Mouse (Mus musculus) neural tube, embryonic 13.5 days (tissue): ENCODE results near the gene Flad1. TPM values are rescaled to one million over a fixed set of nuclear protein-coding genes. Genes with fewer than 3 reads are reported as not detected.
A peak's percentile ranks its signal among the peaks of the same experiment; 100 is the strongest.
"Not testable (repeated sequence)": the region's sequence is repeated elsewhere in the genome, so short reads cannot be mapped to it uniquely, and the experiment has no call there.

ENCODE experiments used
- ATAC-seq: fragments of 200-750 bp; cut with Nextera tagmentation; 2 replicates; pipeline ENCODE4 v1.8.0; 2017; ENCODE audit warnings: low read depth, mild to moderate bottlenecking, moderate TSS enrichment, moderate library complexity
- H3K27ac ChIP-seq: fragments of 300-500 bp; sonication (generic); replicated peaks from 2 replicates; pipeline ENCODE4 v1.5.1; 2015; ENCODE audit warnings: moderate library complexity, mild to moderate bottlenecking, inconsistent platforms
- H3K27me3 ChIP-seq: fragments of 300-500 bp; sonication (generic); 2 replicates; pipeline ENCODE4 v1.6.1; 2015; ENCODE audit warnings: mild to moderate bottlenecking, inconsistent platforms
- H3K36me3 ChIP-seq: fragments of 300-500 bp; sonication (generic); 2 replicates; pipeline ENCODE4 v1.6.1; 2015; ENCODE audit warnings: mild to moderate bottlenecking, inconsistent platforms
- H3K4me1 ChIP-seq: fragments of 300-500 bp; sonication (generic); replicated peaks from 2 replicates; pipeline ENCODE4 v1.6.1; 2015; ENCODE audit warnings: inconsistent platforms
- H3K4me2 ChIP-seq: fragments of 300-500 bp; sonication (generic); 2 replicates; pipeline ENCODE4 v1.6.1; 2015; ENCODE audit warnings: inconsistent platforms, mild to moderate bottlenecking, moderate library complexity
- H3K4me3 ChIP-seq: fragments of 300-500 bp; sonication (generic); 2 replicates; pipeline ENCODE4 v1.5.1; 2015; ENCODE audit warnings: mild to moderate bottlenecking, inconsistent platforms
- H3K9ac ChIP-seq: fragments of 300-500 bp; sonication (generic); 2 replicates; pipeline ENCODE4 v1.6.1; 2015; ENCODE audit warnings: moderate library complexity, mild to moderate bottlenecking, inconsistent platforms
- H3K9me3 ChIP-seq: fragments of 300-500 bp; sonication (generic); 2 replicates; pipeline ENCODE4 v1.6.1; 2016; ENCODE audit warnings: inconsistent platforms
- WGBS: fragments of 180-500 bp; shearing (Covaris S2); methylation state at CpG from one replicate; pipeline ENCODE4 v1.1.7; 2015; 5-methylcytosine and 5-hydroxymethylcytosine counted together
- polyA plus RNA-seq: library from polyadenylated mRNA; unstranded; fragments of >200 nt; fragmentation: Nextera tagmentation; extraction: Ambion mirVana; gene quantifications from 2 replicates; pipeline ENCODE4 v1.2.1, GENCODE M21; 2015

Flad1 gene
- polyA plus RNA-seq, 1 experiment from 2014 or later: 33.2 TPM

DNA sequence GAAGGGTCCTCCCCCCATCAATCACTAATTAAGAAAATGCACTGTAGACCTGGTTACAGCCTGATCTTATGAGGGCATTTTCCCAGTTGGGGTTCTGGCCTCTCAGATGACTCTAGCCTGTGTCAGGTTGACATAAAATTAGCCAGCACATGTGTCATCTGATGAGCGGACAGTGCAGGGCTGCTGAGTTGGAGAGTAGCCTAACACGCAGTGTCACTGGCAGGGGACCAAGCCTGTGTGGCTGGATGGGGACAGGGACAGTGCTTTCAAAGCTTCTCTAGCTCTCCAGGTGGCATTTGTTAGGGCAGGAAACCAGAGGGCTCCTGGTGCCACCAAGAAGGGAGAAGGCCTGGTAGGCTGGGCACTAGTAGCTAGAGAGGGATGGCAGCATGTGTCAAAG, 29.0 kb upstream of the Flad1 start:
- Histone ChIP-seq H3K36me3 (no peaks in the 10 kb centered on the region), H3K27me3 (no peaks in the 10 kb centered on the region), H3K4me3 (no peak overlapping the region), H3K9ac (no peak overlapping the region), H3K27ac (no peak overlapping the region), H3K4me2 (no peak overlapping the region), H3K9me3 (no peaks in the 10 kb centered on the region), H3K4me1 (peaks cover 16% of the 10 kb centered on the region)
- ATAC-seq: no peak
- 97% methylated on average over 2 of the region's 2 CpGs for WGBS

- H3K27me3 ChIP-seq: no peaks in the 10 kb centered on the region
- H3K4me3 ChIP-seq: peak overlapping the region; percentile 36
- H3K27ac ChIP-seq: no peak overlapping the region
- H3K36me3 ChIP-seq: peaks cover 26% of the 10 kb centered on the region
- H3K4me1 ChIP-seq: peaks cover 29% of the 10 kb centered on the region
- ATAC-seq: no peak
- peak overlapping the region; percentile 62 for H3K9ac ChIP-seq
- peak overlapping the region; percentile 47 for H3K4me2 ChIP-seq
- 26% methylated on average over 5 of the region's 5 CpGs for whole genome bisulfite sequencing
- H3K9me3 ChIP-seq: no peaks in the 10 kb centered on the region
Measured at GRCm38 (mm10) chr3:89437269-89437668, 25.6 kb upstream of the Flad1 start.

DNA sequence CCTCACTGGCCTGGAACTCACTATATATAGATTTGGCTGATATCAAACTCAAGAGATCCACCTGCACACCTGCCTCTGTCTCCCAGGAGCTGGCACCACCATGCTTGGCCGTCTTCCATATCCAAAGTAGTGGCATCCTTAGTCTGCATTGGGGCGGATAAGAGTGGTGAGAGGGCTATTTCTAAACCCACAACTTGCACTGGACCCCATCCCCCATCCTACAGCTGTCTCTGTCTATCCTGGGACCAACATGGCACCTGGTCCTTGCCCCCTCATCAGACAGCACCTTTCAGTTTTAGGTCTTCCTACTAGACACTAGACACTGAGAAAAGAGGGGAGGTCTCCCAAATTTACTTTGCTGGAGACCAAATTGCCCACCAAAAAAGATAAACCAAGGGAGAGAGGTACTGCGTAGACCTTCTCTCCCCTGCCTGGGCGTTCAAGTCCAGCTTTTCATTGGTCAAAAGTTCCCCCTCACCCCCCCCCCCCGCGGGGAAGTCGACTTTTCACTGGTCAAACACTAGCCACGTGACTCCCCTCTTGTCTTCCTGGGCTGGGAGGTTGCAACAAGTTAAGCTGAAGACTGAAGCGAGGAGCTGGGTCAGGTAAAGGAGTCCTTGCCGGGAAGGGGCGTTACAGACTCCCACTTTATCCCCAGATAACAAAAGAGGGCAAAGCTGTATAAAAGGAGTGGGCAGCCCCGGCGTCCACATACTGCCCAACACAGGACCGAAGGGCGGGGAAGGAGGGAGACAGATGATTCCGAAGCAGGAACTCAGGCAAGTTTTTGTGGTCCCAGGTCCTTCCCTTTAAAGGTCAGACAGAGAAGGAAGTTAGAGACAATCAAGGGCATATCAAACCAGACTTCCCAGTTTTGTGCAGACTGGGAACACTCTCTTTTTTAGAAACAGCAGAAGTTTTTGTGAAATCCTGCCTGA, 24.8 kb upstream of the Flad1 start, which contains the start of gene Pbxip1:
Gene Pbxip1 (plus strand): TSS at position 531 of the 938 bp plus-strand sequence.
- Histone ChIP-seq H3K4me1 (peaks cover 37% of the 10 kb centered on the region), H3K27me3 (no peaks in the 10 kb centered on the region), H3K27ac (no peak within 1 kb of the TSS; the same call in 1 of the 2 replicates), H3K9ac (peak within 1 kb of the TSS; percentile 62), H3K4me3 (peak within 1 kb of the TSS; percentile 36), H3K36me3 (peaks cover 27% of the 10 kb centered on the region), H3K4me2 (peak within 1 kb of the TSS; percentile 47), H3K9me3 (no peaks in the 10 kb centered on the region)
- 5% methylated on average over 16 of the region's 16 CpGs for WGBS
- peak; percentile 66 for ATAC-seq

DNA sequence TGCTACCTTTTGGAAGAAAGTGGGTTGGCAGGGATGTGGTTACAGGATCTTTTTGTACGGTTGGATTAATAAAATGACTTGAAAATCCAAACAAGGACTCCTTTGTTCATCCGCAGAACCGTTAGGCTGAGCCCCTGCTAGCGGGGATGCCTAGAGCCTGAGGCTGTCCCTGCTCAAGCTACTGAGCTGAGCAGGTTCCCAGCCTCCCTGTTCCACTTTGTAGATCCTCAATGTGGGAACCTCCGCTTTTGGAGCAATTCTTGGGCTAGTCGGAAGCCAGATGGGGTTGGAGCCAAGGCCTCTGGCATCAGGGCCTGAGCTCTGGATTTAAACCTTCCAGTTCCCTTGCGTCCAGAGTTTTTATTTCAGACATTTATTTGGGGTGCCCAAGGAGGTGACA, 23.4 kb upstream of the Flad1 start:
- ATAC-seq: no peak
- H3K27me3 ChIP-seq: no peaks in the 10 kb centered on the region
- no peak overlapping the region for H3K4me3 ChIP-seq
- WGBS: 71% methylated on average over 7 of the region's 7 CpGs
- H3K9ac ChIP-seq: no peak overlapping the region
- H3K9me3 ChIP-seq: no peaks in the 10 kb centered on the region
- H3K4me1 ChIP-seq: peaks cover 46% of the 10 kb centered on the region
- H3K27ac ChIP-seq: no peak overlapping the region
- H3K4me2 ChIP-seq: no peak overlapping the region
- peaks cover 27% of the 10 kb centered on the region for H3K36me3 ChIP-seq

DNA sequence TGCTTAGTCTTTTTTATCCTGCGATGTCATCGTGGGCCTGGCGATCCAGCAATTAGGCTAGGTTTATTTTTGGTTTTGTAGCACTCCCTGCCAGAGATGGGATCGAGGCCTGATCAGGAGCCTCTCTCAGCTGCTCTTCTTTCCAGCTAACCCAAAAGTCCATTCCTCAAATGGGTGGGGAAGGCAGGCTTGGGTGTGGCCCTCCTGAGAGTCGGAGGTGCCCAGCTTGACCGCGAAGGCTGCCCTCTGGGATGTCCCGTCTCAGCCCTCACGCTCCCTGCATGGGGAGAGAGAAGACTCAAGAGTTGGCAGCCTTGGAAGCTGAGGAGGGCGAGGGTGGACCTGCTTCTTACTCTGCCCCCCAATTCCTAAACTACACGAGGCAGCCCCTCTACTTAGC, 22.9 kb upstream of the Flad1 start:
- no peak overlapping the region for H3K4me3 ChIP-seq
- H3K4me1 ChIP-seq: peaks cover 46% of the 10 kb centered on the region
- no peaks in the 10 kb centered on the region for H3K9me3 ChIP-seq
- H3K36me3 ChIP-seq: peaks cover 27% of the 10 kb centered on the region
- no peak for ATAC-seq
- WGBS: 84% methylated on average over 11 of the region's 11 CpGs
- no peaks in the 10 kb centered on the region for H3K27me3 ChIP-seq
- H3K4me2 ChIP-seq: no peak overlapping the region
- H3K9ac ChIP-seq: no peak overlapping the region
- H3K27ac ChIP-seq: peak overlapping the region; percentile 42; the same call in 1 of the 2 replicates

DNA sequence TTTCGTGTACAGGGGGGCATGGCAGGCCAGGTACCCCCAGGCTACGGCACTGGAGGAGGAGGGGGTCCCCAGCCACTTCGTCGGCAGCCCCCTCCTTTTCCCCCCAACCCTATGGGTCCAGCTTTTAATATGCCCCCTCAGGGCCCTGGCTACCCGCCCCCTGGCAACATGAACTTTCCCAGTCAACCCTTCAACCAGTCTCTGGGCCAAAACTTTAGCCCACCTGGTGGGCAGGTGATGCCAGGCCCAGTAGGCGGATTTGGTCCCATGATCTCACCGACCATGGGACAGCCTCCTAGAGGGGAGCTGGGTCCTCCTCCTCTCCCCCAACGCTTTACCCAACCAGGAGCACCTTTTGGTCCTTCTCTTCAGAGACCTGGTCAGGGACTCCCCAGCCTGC, 20.9 kb upstream of the Flad1 start:
- H3K27me3 ChIP-seq: no peaks in the 10 kb centered on the region
- H3K27ac ChIP-seq: no peak overlapping the region
- no peak overlapping the region for H3K9ac ChIP-seq
- no peak for ATAC-seq
- H3K4me1 ChIP-seq: peaks cover 46% of the 10 kb centered on the region
- no peaks in the 10 kb centered on the region for H3K9me3 ChIP-seq
- H3K4me3 ChIP-seq: no peak overlapping the region
- H3K4me2 ChIP-seq: no peak overlapping the region
- H3K36me3 ChIP-seq: peaks cover 29% of the 10 kb centered on the region
- 91% methylated on average over 8 of the region's 8 CpGs for WGBS

DNA sequence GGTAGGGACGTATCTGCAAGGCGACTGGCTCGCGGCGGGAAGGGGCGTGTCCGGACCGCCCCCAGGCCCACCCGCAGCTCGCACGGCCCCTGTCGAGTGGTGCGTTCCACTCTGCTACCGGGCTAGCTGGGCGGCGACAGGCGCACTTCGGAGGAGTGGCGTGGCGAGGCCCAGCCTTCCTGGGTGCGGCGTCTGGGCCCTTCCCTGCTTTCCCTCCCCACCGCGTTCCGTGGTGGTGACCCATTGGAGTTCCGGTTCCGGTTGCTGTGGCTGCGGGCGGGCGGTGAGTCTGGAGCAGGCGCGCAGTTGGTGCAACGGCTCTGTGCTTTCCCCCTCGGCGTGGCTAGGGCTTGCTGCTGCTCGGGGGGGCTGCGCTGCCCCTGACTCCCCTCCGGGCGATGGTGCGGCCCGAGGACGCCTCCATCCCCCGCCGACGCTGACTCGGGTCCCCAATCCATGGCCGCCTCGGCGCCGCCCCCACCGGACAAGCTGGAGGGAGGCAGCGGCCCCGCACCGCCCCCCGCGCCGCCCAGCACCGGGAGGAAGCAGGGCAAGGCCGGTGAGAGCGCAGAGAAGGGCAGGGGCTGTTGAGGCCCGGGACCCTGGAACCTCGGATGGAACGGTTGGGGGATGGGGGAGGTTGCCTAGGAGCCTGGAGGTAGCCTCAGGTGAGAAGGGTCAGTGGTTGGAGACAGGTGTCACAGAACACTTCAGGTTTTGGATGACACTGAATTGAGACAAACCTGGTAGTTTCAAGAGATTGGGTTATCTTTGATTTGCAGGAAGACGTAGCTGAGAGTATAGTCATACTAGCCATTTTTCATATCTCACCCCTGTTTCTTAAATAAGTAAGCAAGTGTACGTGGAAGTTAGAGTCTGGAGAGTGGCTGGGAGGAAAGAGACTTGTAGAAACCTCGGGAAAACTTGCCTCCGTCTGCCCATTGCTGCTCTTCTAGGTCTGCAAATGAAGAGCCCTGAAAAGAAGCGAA, 18.8 kb upstream of the Flad1 start, which contains the start of gene Pygo2:
Gene Pygo2 (plus strand): TSS at position 44 of the 989 bp plus-strand sequence.
- peaks cover 30% of the 10 kb centered on the region for H3K4me1 ChIP-seq
- ATAC-seq: peak; percentile 97
- no peaks in the 10 kb centered on the region for H3K9me3 ChIP-seq
- peak within 1 kb of the TSS; percentile 73 for H3K4me3 ChIP-seq
- peak within 1 kb of the TSS; percentile 87 for H3K9ac ChIP-seq
- WGBS: 3% methylated on average over 68 of the region's 68 CpGs
- H3K27ac ChIP-seq: peak within 1 kb of the TSS; percentile 86
- no peaks in the 10 kb centered on the region for H3K27me3 ChIP-seq
- H3K36me3 ChIP-seq: peaks cover 41% of the 10 kb centered on the region
- peak within 1 kb of the TSS; percentile 80 for H3K4me2 ChIP-seq

- not testable (repeated sequence) for ATAC-seq, H3K9ac ChIP-seq, H3K27ac ChIP-seq, H3K9me3 ChIP-seq, H3K27me3 ChIP-seq, H3K4me2 ChIP-seq, H3K4me3 ChIP-seq
- WGBS: 94% methylated on average over 7 of the region's 7 CpGs
- H3K4me1 ChIP-seq: peaks cover 19% of the 10 kb centered on the region
- peaks cover 36% of the 10 kb centered on the region for H3K36me3 ChIP-seq
Measured at GRCm38 (mm10) chr3:89429021-89429420, 17.4 kb upstream of the Flad1 start.

DNA sequence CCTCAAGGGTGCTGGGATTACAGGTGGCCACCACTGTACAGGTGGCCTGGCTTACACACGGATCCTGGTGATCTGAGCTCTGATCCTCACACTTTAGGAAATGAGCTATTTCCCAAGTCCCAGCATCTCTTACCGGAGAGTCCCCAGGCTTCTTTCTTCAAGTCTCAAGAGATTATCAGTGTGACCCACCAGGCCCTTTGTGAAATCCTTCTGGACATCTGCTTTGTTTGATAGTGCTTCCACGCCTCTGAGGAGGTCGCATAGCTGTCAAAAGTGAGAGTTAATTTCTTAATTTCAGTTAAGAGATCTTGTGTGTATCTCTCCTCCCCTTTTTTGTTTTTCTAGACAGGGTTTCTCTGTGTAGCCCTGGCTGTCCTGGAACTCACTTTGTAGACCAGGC, 14.2 kb upstream of the Flad1 start:
- 90% methylated on average over 4 of the region's 4 CpGs for WGBS
- H3K9ac ChIP-seq: no peak overlapping the region
- no peak for ATAC-seq
- peaks cover 17% of the 10 kb centered on the region for H3K36me3 ChIP-seq
- no peaks in the 10 kb centered on the region for H3K9me3 ChIP-seq
- H3K4me2 ChIP-seq: no peak overlapping the region
- no peak overlapping the region for H3K27ac ChIP-seq
- peaks cover 30% of the 10 kb centered on the region for H3K4me1 ChIP-seq
- no peaks in the 10 kb centered on the region for H3K27me3 ChIP-seq
- no peak overlapping the region for H3K4me3 ChIP-seq

DNA sequence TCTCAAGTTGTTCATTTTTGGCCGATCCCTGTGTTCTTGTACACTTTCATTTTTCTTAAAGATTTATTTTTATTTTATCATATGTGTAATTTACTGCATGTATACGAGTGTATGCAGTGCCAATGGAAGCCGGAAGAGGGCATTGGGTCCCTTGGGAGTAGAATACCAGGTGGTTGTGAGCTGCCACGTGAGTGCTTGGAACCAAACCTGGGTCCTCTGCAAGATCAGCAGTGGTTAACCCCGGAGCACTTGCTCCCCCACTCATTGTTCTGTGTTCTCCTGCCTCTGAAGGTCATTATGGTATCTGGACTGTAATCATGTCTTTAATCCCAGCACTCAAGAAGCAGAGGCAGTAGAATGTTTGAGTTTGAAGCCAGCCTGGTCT, 13.5 kb upstream of the Flad1 start:
- no peaks in the 10 kb centered on the region for H3K27me3 ChIP-seq
- WGBS: 89% methylated on average over 5 of the region's 5 CpGs
- no peak for ATAC-seq
- H3K4me2 ChIP-seq: no peak overlapping the region
- H3K4me1 ChIP-seq: peaks cover 32% of the 10 kb centered on the region
- no peak overlapping the region for H3K4me3 ChIP-seq
- peaks cover 17% of the 10 kb centered on the region for H3K36me3 ChIP-seq
- no peak overlapping the region for H3K27ac ChIP-seq
- no peak overlapping the region for H3K9ac ChIP-seq
- no peaks in the 10 kb centered on the region for H3K9me3 ChIP-seq

DNA sequence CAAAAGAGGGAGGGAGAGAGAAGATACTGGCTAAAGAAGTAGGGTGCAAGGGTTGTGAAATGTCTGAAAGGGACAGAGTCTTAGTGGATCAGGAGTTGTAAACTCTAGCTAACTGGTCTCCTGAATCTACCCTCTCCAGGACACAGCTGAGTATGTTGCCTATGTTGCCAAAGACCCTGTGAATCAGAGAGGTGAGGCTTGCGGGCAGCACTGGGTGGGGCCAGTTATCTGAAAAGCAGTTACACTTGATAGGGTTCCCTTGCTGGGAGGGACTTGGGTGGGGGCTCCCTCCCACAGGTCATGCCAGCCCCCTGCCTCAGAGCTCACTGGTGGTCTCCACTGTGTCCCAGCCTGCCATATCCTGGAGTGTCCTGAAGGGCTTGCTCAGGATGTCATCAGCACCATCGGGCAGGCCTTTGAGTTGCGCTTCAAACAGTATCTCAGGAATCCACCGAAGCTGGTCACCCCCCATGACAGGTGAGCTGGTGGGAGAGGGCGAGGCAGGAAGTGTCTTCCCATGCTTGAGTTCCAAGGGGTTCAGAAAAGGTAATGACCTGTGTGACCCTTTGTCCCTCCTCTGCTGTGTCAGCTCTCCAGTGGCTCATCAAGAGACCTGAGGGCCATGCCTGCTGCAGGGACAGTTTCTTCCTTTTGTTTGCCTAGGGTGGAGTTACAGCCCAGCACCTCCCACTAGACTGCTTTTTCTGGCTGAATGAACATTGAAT, 12.9 kb upstream of the Flad1 start:
- H3K4me3 ChIP-seq: no peak overlapping the region
- peak overlapping the region; percentile 89; the same call in 1 of the 2 replicates for H3K4me2 ChIP-seq
- peaks cover 38% of the 10 kb centered on the region for H3K4me1 ChIP-seq
- peaks cover 17% of the 10 kb centered on the region for H3K36me3 ChIP-seq
- no peak overlapping the region for H3K27ac ChIP-seq
- H3K27me3 ChIP-seq: no peaks in the 10 kb centered on the region
- WGBS: 91% methylated on average over 5 of the region's 5 CpGs
- no peak for ATAC-seq
- no peaks in the 10 kb centered on the region for H3K9me3 ChIP-seq
- no peak overlapping the region for H3K9ac ChIP-seq
